Comparison of ENCODE assay signal across 8 mouse cellular contexts in genomic region chr6:73368836-73369141, GRCm38 (mm10).
DNase-seq lines count a peak whose midpoint lies in the region; ATAC-seq and TF ChIP-seq lines count a peak whose summit lies in the region.

No protein-coding gene starts in this region.

- intact Hi-C loops in heart, adult 2 months (cut with DNase I), result no loop called here

- peak overlapping the region; percentile 44; the same call in 1 of the 2 replicates for H3K4me2 ChIP-seq in heart, embryonic 15.5 days
- H3K4me2 ChIP-seq in limb, embryonic 13.5 days (replicated peaks), result peak overlapping the region; percentile 55

- H3K27me3 ChIP-seq in heart, embryonic 15.5 days, result peaks cover 12% of the 10 kb centered on the region; the same call in 1 of the 2 replicates
- no peaks in the 10 kb centered on the region for H3K27me3 ChIP-seq in heart, adult 2 months (ENCODE audit: control insufficient read depth, insufficient read depth, low read length)
- H3K27me3 ChIP-seq in limb, embryonic 13.5 days, result peaks cover 24% of the 10 kb centered on the region

- TF ChIP-seq EP300 in heart, adult 2 months (IDR thresholded peaks at IDR 0.05; ENCODE audit: insufficient read depth, low read depth, low read length), result no peak

- H3K36me3 ChIP-seq in heart, embryonic 15.5 days, result no peaks in the 10 kb centered on the region
- no peaks in the 10 kb centered on the region for H3K36me3 ChIP-seq in heart, adult 2 months (ENCODE audit: control insufficient read depth, insufficient read depth, low read length)
- no peaks in the 10 kb centered on the region for H3K36me3 ChIP-seq in limb, embryonic 13.5 days

- H3K9me3 ChIP-seq in heart, embryonic 15.5 days (replicated peaks), result no peaks in the 10 kb centered on the region
- no peaks in the 10 kb centered on the region for H3K9me3 ChIP-seq in limb, embryonic 13.5 days

- no peaks in the 10 kb centered on the region for H3K79me2 ChIP-seq in heart, adult 2 months (replicated peaks; ENCODE audit: control insufficient read depth, insufficient read depth, low read length)

- no peak overlapping the region for H3K9ac ChIP-seq in heart, embryonic 15.5 days
- no peak overlapping the region for H3K9ac ChIP-seq in heart, adult 2 months (ENCODE audit: low read depth, low read length)
- H3K9ac ChIP-seq in limb, embryonic 13.5 days, result no peak overlapping the region

- no peak for DNase-seq in heart, adult 2 months
- peak; percentile 12 for DNase-seq in right cerebral cortex, adult 18-20 months
- no peak for DNase-seq in right cerebral cortex, postnatal 4 days
- DNase-seq in ovary, postnatal 10 days (ENCODE audit: low spot score), result no peak
- no peak for DNase-seq in adipocyte (ENCODE audit: low spot score)
- no peak for DNase-seq in left cerebral cortex, adult 8-10 months (ENCODE audit: low spot score in 2 of 2)

- no peak for ATAC-seq in heart, embryonic 15.5 days (replicated peaks; ENCODE audit: insufficient number of reproducible peaks, insufficient read depth, low FRiP score, low read depth)
- no peak for ATAC-seq in limb, embryonic 13.5 days (ENCODE audit: low FRiP score, low read depth)

- WGBS in heart, embryonic 15.5 days, result 20% methylated on average over 6 of the region's 6 CpGs
- 18% methylated on average over 6 of the region's 6 CpGs for WGBS in heart, adult 2 months
- WGBS in limb, embryonic 13.5 days, result 18% methylated on average over 6 of the region's 6 CpGs

- no peak for TF ChIP-seq CTCF in heart, adult 2 months (IDR thresholded peaks at IDR 0.05)

- H3K27ac ChIP-seq in heart, embryonic 15.5 days, result no peak overlapping the region
- no peak overlapping the region for H3K27ac ChIP-seq in heart, adult 2 months
- H3K27ac ChIP-seq in limb, embryonic 13.5 days, result no peak overlapping the region

- no peaks in the 10 kb centered on the region for H3K4me1 ChIP-seq in heart, embryonic 15.5 days (replicated peaks)
- no peaks in the 10 kb centered on the region; the same call in 1 of the 2 replicates for H3K4me1 ChIP-seq in heart, adult 2 months (ENCODE audit: control insufficient read depth, insufficient read depth, low read length)
- H3K4me1 ChIP-seq in limb, embryonic 13.5 days, result peaks cover 9% of the 10 kb centered on the region; the same call in 1 of the 2 replicates

- TF ChIP-seq POLR2A in heart, adult 2 months (IDR thresholded peaks at IDR 0.05; ENCODE audit: insufficient read depth, low read depth, low read length), result no peak

- H3K4me3 ChIP-seq in heart, embryonic 15.5 days, result 0 out of 2 replicates have a peak overlapping the region, but pooled peaks have one; percentile 27
- H3K4me3 ChIP-seq in heart, adult 2 months, result no peak overlapping the region
- peak overlapping the region; percentile 26 for H3K4me3 ChIP-seq in limb, embryonic 13.5 days
